Mouse (Mus musculus) spleen, adult 2 months (tissue): ENCODE data around the gene Acot12.

Experiments used
- CTCF ChIP-seq: fragments of 200-500 bp; IDR thresholded peaks from 2 replicates; pipeline ENCODE4 v1.5.1; 2011; ENCODE audit warnings: mild to moderate bottlenecking, inconsistent platforms; ENCODE audit not compliant: insufficient read depth, insufficient read length, insufficient replicate concordance; ENCODE audit errors: extremely low read depth
- POLR2A ChIP-seq: fragments of 200-500 bp; IDR thresholded peaks from 2 replicates; pipeline ENCODE4 v1.6.1; 2011; ENCODE audit warnings: low read depth, low read length, inconsistent platforms

DNA sequence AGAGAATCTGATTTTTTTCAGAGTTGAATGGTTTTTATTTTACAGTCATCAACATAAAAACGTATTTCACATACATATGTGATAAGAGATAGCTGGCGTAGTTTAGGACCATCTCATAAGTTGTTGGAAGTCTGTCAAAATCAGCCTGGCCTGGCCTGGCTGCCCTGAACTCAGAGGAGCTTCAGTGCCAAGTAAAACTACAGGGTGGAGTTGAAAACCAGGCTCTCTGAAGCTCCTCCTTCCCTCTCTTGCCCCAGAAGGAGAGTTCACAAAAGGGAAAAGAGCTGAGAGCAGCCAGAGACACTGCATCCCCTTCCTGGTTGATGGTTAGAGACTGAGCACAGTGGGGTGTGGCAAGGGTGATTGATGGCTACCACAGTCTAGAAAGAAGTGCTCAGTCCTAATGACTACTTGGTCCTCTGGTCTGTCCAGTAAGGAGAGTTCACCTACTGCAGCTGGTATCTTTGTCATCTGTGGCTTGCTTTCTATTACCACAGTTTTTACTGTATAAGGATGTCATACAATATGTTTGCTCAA lies 45.1 kb upstream of the Acot12 start:
- TF ChIP-seq CTCF (no peak), POLR2A (no peak)
